Mouse (Mus musculus): ENCODE data around the gene Tjp1. TPM values are rescaled to one million over a fixed set of nuclear protein-coding genes. Genes with fewer than 3 reads are reported as not detected.

Gene Tjp1
- total and polyA plus RNA-seq, 2 experiments: 6.4 to 19.1 TPM

DNA sequence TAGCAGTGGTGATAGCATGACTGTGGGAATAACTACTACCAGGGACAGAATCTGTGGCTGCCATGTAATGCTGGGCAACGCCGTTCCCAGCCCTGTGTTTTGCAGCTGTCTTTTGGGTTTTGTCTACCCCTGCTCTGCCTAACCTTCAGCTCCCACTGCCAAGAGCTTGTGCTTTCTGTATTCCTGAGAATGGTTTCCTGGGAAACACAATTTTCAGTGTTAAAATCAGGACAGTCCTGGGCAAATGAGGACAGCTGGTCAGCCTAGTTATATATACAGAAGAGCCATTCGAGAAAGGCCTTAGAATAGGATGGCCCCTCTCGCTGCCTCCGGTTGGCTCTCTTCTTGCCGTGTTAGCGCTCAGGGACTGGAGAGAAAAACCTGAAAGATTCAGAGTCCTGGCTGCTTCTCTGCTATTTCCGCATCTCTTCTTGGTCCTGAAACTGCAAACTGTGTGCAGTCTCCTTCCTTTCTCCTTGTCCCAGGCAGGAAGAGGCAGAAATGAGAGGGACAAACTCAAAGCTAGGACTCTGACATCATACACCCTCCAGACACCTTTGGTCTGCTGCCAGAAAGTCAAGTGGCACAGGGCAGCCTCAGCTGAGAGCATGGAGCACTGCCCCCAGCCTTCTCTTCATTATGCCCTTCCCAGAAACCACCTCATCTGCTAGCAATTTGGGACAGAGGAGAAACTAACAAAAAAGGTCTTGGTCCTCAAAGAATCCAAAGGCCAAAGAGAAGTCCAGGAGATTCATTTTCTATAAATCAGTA is 139.2 kb downstream of the Tjp1 start:
- no peak overlapping the region for H3K4me3 ChIP-seq (ENCODE audit: insufficient read depth, low read depth, low read length)
- H3K27ac ChIP-seq (replicated peaks; ENCODE audit: insufficient read depth, low read depth, low read length): no peak overlapping the region
- TF ChIP-seq CTCF (IDR thresholded peaks at IDR 0.05; ENCODE audit: low read depth, low read length) (no peak), POLR2A (IDR thresholded peaks at IDR 0.05; ENCODE audit: extremely low read depth, insufficient read depth, low read length) (no peak)
- H3K79me2 ChIP-seq (ENCODE audit: control insufficient read depth, insufficient read depth, low read length): no peaks in the 10 kb centered on the region
- no peak overlapping the region for H3K9ac ChIP-seq (ENCODE audit: low read depth, low read length)
- no peaks in the 10 kb centered on the region for H3K27me3 ChIP-seq (ENCODE audit: control insufficient read depth, insufficient read depth, low read length)
- H3K36me3 ChIP-seq (ENCODE audit: control insufficient read depth, insufficient read depth, low read length): no peaks in the 10 kb centered on the region
- DNase-seq (ENCODE audit: extremely low read depth, low read depth, low spot score): no peak
- peaks cover 4% of the 10 kb centered on the region for H3K4me1 ChIP-seq (ENCODE audit: control insufficient read depth, insufficient read depth, low read length)
- 82% methylated on average over 8 of the region's 8 CpGs for whole genome bisulfite sequencing

DNA sequence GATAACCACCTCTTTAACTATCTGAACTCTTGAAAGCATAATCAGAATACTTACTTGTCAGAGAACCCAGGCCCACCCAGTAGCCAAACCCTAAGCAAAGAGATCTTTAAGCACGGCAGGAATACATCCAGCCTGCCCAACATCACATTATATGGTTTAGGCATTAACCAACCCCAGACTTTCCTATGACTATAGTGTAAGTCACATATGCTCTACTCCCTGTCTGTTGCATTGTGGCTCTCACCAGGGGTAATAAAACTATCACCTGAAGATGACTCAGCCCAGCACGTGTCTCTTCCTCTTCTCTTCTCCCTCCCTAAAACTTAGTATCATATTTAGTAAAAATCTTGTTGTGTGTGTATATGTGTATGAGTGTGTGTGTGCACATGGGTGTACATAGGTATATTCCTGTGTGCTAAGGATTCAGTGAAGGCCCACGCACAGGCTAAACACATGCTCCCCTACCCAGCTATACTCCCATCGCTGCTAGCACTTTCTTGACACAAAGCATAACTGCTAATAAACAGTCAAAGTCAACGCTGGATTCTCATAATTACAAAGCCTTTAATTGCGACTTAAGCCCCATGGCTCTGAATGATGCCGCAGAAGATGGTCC is 139.9 kb downstream of the Tjp1 start:
- no peak for DNase-seq (ENCODE audit: extremely low read depth, low read depth, low spot score)
- WGBS: 93% methylated on average over 7 of the region's 7 CpGs

DNA sequence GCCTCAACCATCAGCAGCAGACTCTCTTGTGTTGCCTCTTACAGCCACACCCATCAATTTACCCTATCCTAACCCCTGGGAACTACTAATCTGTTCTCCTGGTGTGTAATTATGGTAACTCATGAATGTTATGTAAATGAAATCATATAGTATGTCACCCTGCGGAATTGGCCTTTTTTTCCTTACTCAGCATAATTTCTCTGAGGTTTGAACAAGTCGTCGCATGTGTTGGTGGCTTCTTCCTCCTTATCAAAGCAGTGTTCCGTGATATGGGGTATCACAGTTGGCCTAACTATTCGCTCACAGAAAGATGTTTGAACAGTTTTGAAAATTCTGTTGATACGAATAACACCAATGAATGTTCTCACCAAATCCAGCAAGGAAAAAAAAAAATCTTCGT is 142.8 kb downstream of the Tjp1 start:
- Histone ChIP-seq H3K4me1 (ENCODE audit: control insufficient read depth, insufficient read depth, low read length) (no peaks in the 10 kb centered on the region), H3K79me2 (ENCODE audit: control insufficient read depth, insufficient read depth, low read length) (no peaks in the 10 kb centered on the region), H3K4me3 (ENCODE audit: insufficient read depth, low read depth, low read length) (no peak overlapping the region), H3K27me3 (ENCODE audit: control insufficient read depth, insufficient read depth, low read length) (no peaks in the 10 kb centered on the region), H3K36me3 (ENCODE audit: control insufficient read depth, insufficient read depth, low read length) (no peaks in the 10 kb centered on the region), H3K9ac (ENCODE audit: low read depth, low read length) (no peak overlapping the region), H3K27ac (replicated peaks; ENCODE audit: insufficient read depth, low read depth, low read length) (no peak overlapping the region)
- WGBS: 97% methylated on average over 7 of the region's 7 CpGs
- no peak for TF ChIP-seq POLR2A (IDR thresholded peaks at IDR 0.05; ENCODE audit: extremely low read depth, insufficient read depth, low read length)
- no peak for TF ChIP-seq CTCF (IDR thresholded peaks at IDR 0.05; ENCODE audit: low read depth, low read length)
- DNase-seq (ENCODE audit: extremely low read depth, low read depth, low spot score): no peak

More for the DNA sequence above, 139.9 kb downstream of the Tjp1 start:
- Histone ChIP-seq H3K79me2 (ENCODE audit: control insufficient read depth, insufficient read depth, low read length) (no peaks in the 10 kb centered on the region), H3K4me1 (ENCODE audit: control insufficient read depth, insufficient read depth, low read length) (no peaks in the 10 kb centered on the region), H3K27ac (replicated peaks; ENCODE audit: insufficient read depth, low read depth, low read length) (no peak overlapping the region), H3K4me3 (ENCODE audit: insufficient read depth, low read depth, low read length) (no peak overlapping the region), H3K9ac (ENCODE audit: low read depth, low read length) (no peak overlapping the region), H3K36me3 (ENCODE audit: control insufficient read depth, insufficient read depth, low read length) (no peaks in the 10 kb centered on the region), H3K27me3 (ENCODE audit: control insufficient read depth, insufficient read depth, low read length) (no peaks in the 10 kb centered on the region)
- TF ChIP-seq CTCF (IDR thresholded peaks at IDR 0.05; ENCODE audit: low read depth, low read length) (no peak), POLR2A (IDR thresholded peaks at IDR 0.05; ENCODE audit: extremely low read depth, insufficient read depth, low read length) (no peak)

DNA sequence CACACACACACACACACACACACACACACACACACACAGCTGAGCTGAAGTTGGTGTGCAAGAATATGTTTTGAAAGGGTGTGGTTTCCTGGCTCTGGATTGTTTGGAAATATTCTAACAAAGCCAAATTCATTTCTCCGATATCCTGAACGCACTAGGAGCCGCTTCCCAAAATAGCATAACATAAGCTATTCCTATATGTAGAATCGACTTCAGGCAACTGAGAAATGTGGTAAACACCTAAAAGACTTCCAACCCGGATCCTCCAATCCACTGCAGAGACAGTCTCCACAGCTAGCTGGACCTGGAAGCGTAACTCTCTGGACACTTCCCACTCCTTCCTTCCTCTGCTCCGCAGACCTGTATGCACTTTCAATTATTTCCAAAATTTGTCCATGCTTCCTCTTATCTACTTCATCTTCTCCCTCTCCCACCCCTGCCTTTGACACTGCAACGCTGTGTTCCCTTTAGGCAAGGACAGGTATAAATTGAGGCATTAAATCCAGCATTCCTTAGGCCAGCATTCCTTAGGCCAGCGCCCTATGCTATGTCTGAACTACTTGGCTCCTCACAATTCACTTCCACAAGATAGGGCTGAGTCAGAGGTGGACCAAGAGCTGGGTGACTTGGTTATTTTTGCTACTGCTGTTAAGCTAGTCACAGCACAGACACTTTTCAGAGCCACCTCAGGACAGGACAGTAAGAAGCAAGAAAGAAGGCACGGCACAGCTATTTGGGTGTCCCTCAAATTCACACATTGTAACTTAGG is 144.9 kb downstream of the Tjp1 start:
- no peak overlapping the region for H3K27ac ChIP-seq (replicated peaks; ENCODE audit: insufficient read depth, low read depth, low read length)
- H3K36me3 ChIP-seq (ENCODE audit: control insufficient read depth, insufficient read depth, low read length): no peaks in the 10 kb centered on the region
- no peaks in the 10 kb centered on the region for H3K79me2 ChIP-seq (ENCODE audit: control insufficient read depth, insufficient read depth, low read length)
- no peaks in the 10 kb centered on the region for H3K4me1 ChIP-seq (ENCODE audit: control insufficient read depth, insufficient read depth, low read length)
- TF ChIP-seq CTCF (IDR thresholded peaks at IDR 0.05; ENCODE audit: low read depth, low read length): no peak
- TF ChIP-seq POLR2A (IDR thresholded peaks at IDR 0.05; ENCODE audit: extremely low read depth, insufficient read depth, low read length): no peak
- no peaks in the 10 kb centered on the region for H3K27me3 ChIP-seq (ENCODE audit: control insufficient read depth, insufficient read depth, low read length)
- no peak for DNase-seq (ENCODE audit: extremely low read depth, low read depth, low spot score)
- no peak overlapping the region for H3K9ac ChIP-seq (ENCODE audit: low read depth, low read length)
- 76% methylated on average over 10 of the region's 10 CpGs for WGBS
- H3K4me3 ChIP-seq (ENCODE audit: insufficient read depth, low read depth, low read length): no peak overlapping the region

DNA sequence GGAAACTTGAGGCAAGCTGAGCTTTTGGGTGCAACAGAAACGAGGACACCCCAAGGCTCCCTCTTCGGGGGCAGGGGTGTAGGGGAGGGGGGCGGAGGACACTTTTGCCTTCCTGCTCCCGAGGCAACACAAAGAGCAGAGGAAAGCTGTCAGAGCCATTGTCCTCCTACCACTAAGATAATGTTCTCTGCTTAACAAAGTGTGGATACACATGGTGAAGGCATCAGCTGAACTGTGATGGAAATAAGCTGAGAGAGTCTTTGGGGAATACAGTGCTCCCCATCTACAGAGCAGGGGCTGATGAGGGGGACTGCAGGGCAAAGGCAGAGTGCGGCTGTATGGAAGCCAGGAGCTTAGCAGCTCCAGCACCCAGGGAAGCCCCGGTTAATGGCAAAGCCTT is 145.7 kb downstream of the Tjp1 start:
- Histone ChIP-seq H3K4me3 (ENCODE audit: insufficient read depth, low read depth, low read length) (no peak overlapping the region), H3K36me3 (ENCODE audit: control insufficient read depth, insufficient read depth, low read length) (no peaks in the 10 kb centered on the region), H3K4me1 (ENCODE audit: control insufficient read depth, insufficient read depth, low read length) (no peaks in the 10 kb centered on the region), H3K79me2 (ENCODE audit: control insufficient read depth, insufficient read depth, low read length) (no peaks in the 10 kb centered on the region), H3K27me3 (ENCODE audit: control insufficient read depth, insufficient read depth, low read length) (no peaks in the 10 kb centered on the region), H3K9ac (ENCODE audit: low read depth, low read length) (no peak overlapping the region), H3K27ac (replicated peaks; ENCODE audit: insufficient read depth, low read depth, low read length) (no peak overlapping the region)
- TF ChIP-seq CTCF (IDR thresholded peaks at IDR 0.05; ENCODE audit: low read depth, low read length) (no peak), POLR2A (IDR thresholded peaks at IDR 0.05; ENCODE audit: extremely low read depth, insufficient read depth, low read length) (no peak)
- no peak for DNase-seq (ENCODE audit: extremely low read depth, low read depth, low spot score)
- WGBS: 57% methylated on average over 6 of the region's 6 CpGs

Data from liver, adult 2 months (tissue).